Mouse (Mus musculus): ENCODE results near the gene Tnfsf13b. TPM values are rescaled to one million over a fixed set of nuclear protein-coding genes. Genes with fewer than 3 reads are reported as not detected.

The Tnfsf13b gene
- polyA plus RNA-seq, 1 experiment from 2014 or later = 0.27 TPM

- H3K4me1 ChIP-seq = peaks cover 9% of the 10 kb centered on the region
- no peak overlapping the region for H3K4me3 ChIP-seq
- H3K36me3 ChIP-seq = no peaks in the 10 kb centered on the region
- no peak for ATAC-seq (ENCODE audit: insufficient number of reproducible peaks, insufficient read depth, low FRiP score, low TSS enrichment, low read depth)
- H3K27me3 ChIP-seq = peaks cover 20% of the 10 kb centered on the region
- H3K9me3 ChIP-seq = no peaks in the 10 kb centered on the region
- no peak overlapping the region for H3K9ac ChIP-seq
- 80% methylated on average over 7 of the region's 7 CpGs for WGBS
- no peak overlapping the region for H3K27ac ChIP-seq
- H3K4me2 ChIP-seq = no peak overlapping the region
Measured at GRCm38 (mm10) chr8:10004115-10004514, 2.2 kb upstream of the Tnfsf13b start.

DNA sequence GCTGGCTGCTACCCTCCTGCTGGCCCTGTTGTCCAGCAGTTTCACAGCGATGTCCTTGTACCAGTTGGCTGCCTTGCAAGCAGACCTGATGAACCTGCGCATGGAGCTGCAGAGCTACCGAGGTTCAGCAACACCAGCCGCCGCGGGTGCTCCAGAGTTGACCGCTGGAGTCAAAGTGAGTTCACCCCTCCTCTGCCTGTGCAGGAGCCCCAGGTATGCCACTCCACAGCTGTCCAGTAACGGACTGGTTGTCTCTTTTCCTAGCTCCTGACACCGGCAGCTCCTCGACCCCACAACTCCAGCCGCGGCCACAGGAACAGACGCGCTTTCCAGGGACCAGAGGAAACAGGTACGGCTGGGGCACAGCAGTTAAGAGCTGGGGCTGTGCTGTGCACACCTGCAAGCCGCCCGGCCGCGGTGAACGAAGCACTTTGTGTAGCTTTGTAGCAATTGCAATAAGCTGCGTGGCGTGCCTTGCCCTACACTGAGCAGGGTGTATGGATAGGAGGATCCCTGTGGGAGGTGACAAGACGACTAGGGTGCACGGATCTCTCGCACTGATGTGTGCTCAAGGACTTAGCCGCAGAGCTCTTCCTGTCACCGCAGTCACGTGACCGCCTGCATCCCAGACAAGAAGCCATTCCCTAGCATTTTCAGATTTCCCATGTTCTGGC, 856 bp downstream of the Tnfsf13b start:
- H3K9ac ChIP-seq = peak overlapping the region; percentile 57
- 5% methylated on average over 29 of the region's 29 CpGs for WGBS

DNA sequence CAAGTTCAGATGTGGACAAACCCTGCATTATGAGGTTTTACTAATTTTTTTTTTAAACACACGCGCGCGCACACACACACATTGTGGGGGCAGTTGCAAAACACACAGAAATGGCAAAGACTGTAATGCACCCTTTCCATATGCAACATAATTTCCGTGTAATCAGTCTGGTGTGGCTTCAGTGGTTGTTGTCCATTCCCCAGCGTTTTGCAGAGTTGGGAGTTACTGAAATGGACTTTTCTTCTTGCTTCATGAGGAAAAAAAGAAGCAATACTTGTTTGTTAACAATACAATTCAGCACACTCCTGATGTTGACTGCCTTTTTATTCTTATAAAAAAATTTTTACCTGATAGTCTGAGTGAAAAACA, 1.4 kb downstream of the Tnfsf13b start:
- Histone ChIP-seq H3K9me3 (no peaks in the 10 kb centered on the region), H3K9ac (0 out of 2 replicates have a peak overlapping the region, but pooled peaks have one; percentile 57), H3K4me3 (peak overlapping the region; percentile 39), H3K4me2 (peak overlapping the region; percentile 74), H3K36me3 (no peaks in the 10 kb centered on the region), H3K27ac (no peak overlapping the region), H3K27me3 (peaks cover 21% of the 10 kb centered on the region), H3K4me1 (peaks cover 9% of the 10 kb centered on the region)
- WGBS = 37% methylated on average over 6 of the region's 6 CpGs
- no peak for ATAC-seq (ENCODE audit: insufficient number of reproducible peaks, insufficient read depth, low FRiP score, low TSS enrichment, low read depth)

More for the DNA sequence above, 856 bp downstream of the Tnfsf13b start:
- H3K4me1 ChIP-seq = peaks cover 9% of the 10 kb centered on the region
- no peaks in the 10 kb centered on the region for H3K9me3 ChIP-seq
- peak overlapping the region; percentile 74 for H3K4me2 ChIP-seq
- no peak for ATAC-seq (ENCODE audit: insufficient number of reproducible peaks, insufficient read depth, low FRiP score, low TSS enrichment, low read depth)
- H3K4me3 ChIP-seq = peak overlapping the region; percentile 39
- H3K27me3 ChIP-seq = peaks cover 21% of the 10 kb centered on the region
- H3K27ac ChIP-seq = no peak overlapping the region
- no peaks in the 10 kb centered on the region for H3K36me3 ChIP-seq

DNA sequence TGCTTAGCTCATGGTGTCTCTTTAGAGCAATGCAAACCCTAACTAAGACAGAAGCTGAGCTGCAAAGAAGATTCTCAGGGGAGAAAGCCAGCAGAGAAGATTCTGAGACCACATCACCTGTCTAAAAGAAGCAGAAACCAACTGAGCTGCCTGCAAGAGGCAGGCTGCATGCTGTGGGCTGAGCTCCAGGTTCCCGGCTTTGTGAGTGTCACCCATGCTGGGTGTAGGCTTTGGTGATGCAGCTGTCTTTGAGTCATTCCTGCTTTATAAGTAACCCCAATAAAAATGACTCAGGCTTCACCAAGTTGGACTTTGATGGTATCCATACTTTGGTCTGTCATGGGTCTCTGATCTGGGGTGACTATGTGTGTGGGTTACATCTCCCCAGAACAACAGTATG, 10.0 kb downstream of the Tnfsf13b start:
- 83% methylated on average over 1 of the region's 1 CpGs for WGBS
- H3K4me1 ChIP-seq = no peaks in the 10 kb centered on the region
- no peak overlapping the region for H3K4me3 ChIP-seq
- no peak overlapping the region for H3K27ac ChIP-seq
- no peaks in the 10 kb centered on the region for H3K27me3 ChIP-seq
- H3K9me3 ChIP-seq = no peaks in the 10 kb centered on the region
- ATAC-seq (ENCODE audit: insufficient number of reproducible peaks, insufficient read depth, low FRiP score, low TSS enrichment, low read depth) = no peak
- no peak overlapping the region for H3K9ac ChIP-seq
- H3K4me2 ChIP-seq = no peak overlapping the region
- no peaks in the 10 kb centered on the region for H3K36me3 ChIP-seq

GRCm38 (mm10) chr8:10017231-10017630, 11.0 kb downstream of the Tnfsf13b start:
- no peak overlapping the region for H3K4me2 ChIP-seq
- WGBS = 79% methylated on average over 3 of the region's 3 CpGs

DNA sequence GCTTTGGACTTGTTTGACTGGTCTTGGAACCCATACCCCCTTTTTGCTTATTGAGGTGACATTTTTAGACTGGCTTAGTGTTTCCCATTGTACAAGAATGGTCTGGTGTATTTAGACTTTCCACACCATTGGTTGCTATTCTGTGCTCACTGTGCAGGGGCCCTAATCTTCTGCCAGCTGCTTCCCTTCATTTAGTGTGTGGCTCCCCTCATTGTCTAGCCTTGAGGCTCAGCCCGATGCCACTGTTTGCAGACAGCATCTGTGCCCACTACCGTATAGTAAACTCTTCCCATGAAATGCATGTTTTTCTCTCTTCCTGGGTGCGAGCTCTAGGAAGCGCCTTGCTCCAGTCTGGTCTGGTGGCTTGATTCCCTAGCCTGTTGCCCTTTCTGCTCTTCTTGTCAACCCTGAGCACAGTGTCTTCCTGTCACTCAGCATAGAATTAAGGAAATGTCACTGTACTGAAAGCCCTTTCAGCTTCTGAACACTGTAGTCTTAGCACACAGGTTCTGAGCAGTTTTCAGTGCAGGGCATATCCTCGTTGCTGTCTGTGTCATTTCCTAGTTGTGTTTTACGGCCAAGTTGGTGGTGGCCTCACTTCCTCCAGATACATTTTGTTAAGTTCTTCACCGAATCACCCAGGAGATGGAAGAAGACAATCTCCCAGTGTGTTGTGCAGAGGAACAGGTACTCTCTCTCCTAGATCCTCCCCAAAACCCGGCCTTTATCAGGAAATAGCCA, 24.2 kb downstream of the Tnfsf13b start:
- H3K9me3 ChIP-seq = no peaks in the 10 kb centered on the region
- no peak for ATAC-seq (ENCODE audit: insufficient number of reproducible peaks, insufficient read depth, low FRiP score, low TSS enrichment, low read depth)

More at GRCm38 (mm10) chr8:10017231-10017630, 11.0 kb downstream of the Tnfsf13b start:
- Histone ChIP-seq H3K36me3 (no peaks in the 10 kb centered on the region), H3K4me3 (no peak overlapping the region), H3K27ac (no peak overlapping the region), H3K4me1 (no peaks in the 10 kb centered on the region), H3K9me3 (no peaks in the 10 kb centered on the region), H3K27me3 (no peaks in the 10 kb centered on the region), H3K9ac (no peak overlapping the region)
- ATAC-seq (ENCODE audit: insufficient number of reproducible peaks, insufficient read depth, low FRiP score, low TSS enrichment, low read depth) = no peak

GRCm38 (mm10) chr8:10031177-10031576, 24.9 kb downstream of the Tnfsf13b start:
- Histone ChIP-seq H3K4me2 (no peak overlapping the region), H3K27ac (no peak overlapping the region), H3K9me3 (no peaks in the 10 kb centered on the region), H3K4me1 (no peaks in the 10 kb centered on the region), H3K4me3 (no peak overlapping the region), H3K27me3 (no peaks in the 10 kb centered on the region), H3K9ac (no peak overlapping the region), H3K36me3 (no peaks in the 10 kb centered on the region)
- no peak for ATAC-seq (ENCODE audit: insufficient number of reproducible peaks, insufficient read depth, low FRiP score, low TSS enrichment, low read depth)
- 81% methylated on average over 9 of the region's 9 CpGs for WGBS

More for the DNA sequence above, 24.2 kb downstream of the Tnfsf13b start:
- H3K4me1 ChIP-seq = no peaks in the 10 kb centered on the region
- no peak overlapping the region for H3K9ac ChIP-seq
- no peak overlapping the region for H3K4me3 ChIP-seq
- no peaks in the 10 kb centered on the region for H3K36me3 ChIP-seq
- H3K27ac ChIP-seq = no peak overlapping the region
- no peaks in the 10 kb centered on the region for H3K27me3 ChIP-seq
- WGBS = 78% methylated on average over 8 of the region's 8 CpGs
- no peak overlapping the region for H3K4me2 ChIP-seq

GRCm38 (mm10) chr8:10040866-10041265, 34.6 kb downstream of the Tnfsf13b start:
- H3K36me3 ChIP-seq = no peaks in the 10 kb centered on the region
- 62% methylated on average over 3 of the region's 3 CpGs for WGBS
- ATAC-seq (ENCODE audit: insufficient number of reproducible peaks, insufficient read depth, low FRiP score, low TSS enrichment, low read depth) = no peak
- no peak overlapping the region for H3K27ac ChIP-seq
- no peak overlapping the region for H3K4me3 ChIP-seq
- H3K27me3 ChIP-seq = no peaks in the 10 kb centered on the region
- no peaks in the 10 kb centered on the region for H3K9me3 ChIP-seq
- no peak overlapping the region for H3K9ac ChIP-seq
- no peak overlapping the region for H3K4me2 ChIP-seq
- no peaks in the 10 kb centered on the region for H3K4me1 ChIP-seq

DNA sequence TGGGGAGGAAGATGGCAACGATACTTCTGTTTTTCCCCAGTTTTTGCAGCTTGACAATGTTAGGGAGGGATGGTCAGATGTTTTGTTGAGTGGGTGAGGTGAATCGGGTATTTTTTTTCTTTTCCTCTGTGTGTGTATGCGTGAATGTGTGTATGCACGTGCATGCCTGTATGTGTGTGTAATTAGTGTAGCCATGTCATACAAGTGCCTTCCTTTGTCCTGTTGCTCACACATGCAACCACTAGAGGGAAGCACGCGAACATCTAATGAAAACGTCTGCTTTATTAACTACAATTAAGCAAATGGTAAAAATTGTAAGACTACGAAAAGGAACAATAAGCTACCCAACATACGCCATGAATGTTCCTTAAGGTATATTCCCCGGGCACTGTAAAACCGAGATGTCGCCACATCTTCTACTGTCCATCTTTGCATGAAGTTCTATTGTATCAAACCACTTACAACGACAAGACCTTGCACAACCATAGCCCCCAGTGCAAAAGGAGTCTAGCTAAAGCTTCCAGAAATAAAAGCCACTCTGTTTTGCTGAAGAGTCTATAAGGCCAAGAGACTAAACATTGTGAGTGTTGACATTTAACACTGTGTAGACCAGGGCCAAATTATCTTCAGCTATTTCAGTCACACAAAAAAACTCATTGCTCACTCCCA, 37.7 kb downstream of the Tnfsf13b start:
- Histone ChIP-seq H3K4me2 (no peak overlapping the region), H3K27me3 (peaks cover 11% of the 10 kb centered on the region; the same call in 1 of the 2 replicates), H3K27ac (no peak overlapping the region), H3K4me3 (no peak overlapping the region), H3K9me3 (no peaks in the 10 kb centered on the region), H3K9ac (no peak overlapping the region), H3K36me3 (no peaks in the 10 kb centered on the region), H3K4me1 (no peaks in the 10 kb centered on the region)
- no peak for ATAC-seq (ENCODE audit: insufficient number of reproducible peaks, insufficient read depth, low FRiP score, low TSS enrichment, low read depth)
- 58% methylated on average over 13 of the region's 13 CpGs for WGBS

- no peak overlapping the region for H3K4me3 ChIP-seq
- H3K4me1 ChIP-seq = no peaks in the 10 kb centered on the region
- no peak overlapping the region for H3K4me2 ChIP-seq
- no peak overlapping the region for H3K9ac ChIP-seq
- H3K27ac ChIP-seq = no peak overlapping the region
- ATAC-seq (ENCODE audit: insufficient number of reproducible peaks, insufficient read depth, low FRiP score, low TSS enrichment, low read depth) = no peak
- WGBS = 71% methylated on average over 1 of the region's 1 CpGs
- no peaks in the 10 kb centered on the region for H3K36me3 ChIP-seq
- H3K27me3 ChIP-seq = peaks cover 11% of the 10 kb centered on the region; the same call in 1 of the 2 replicates
- no peaks in the 10 kb centered on the region for H3K9me3 ChIP-seq
Measured at GRCm38 (mm10) chr8:10045743-10046142, 39.5 kb downstream of the Tnfsf13b start.

GRCm38 (mm10) chr8:10049162-10049561, 42.9 kb downstream of the Tnfsf13b start:
- no peak for ATAC-seq (ENCODE audit: insufficient number of reproducible peaks, insufficient read depth, low FRiP score, low TSS enrichment, low read depth)
- Histone ChIP-seq H3K27me3 (peaks cover 11% of the 10 kb centered on the region; the same call in 1 of the 2 replicates), H3K4me3 (no peak overlapping the region), H3K9ac (no peak overlapping the region), H3K27ac (no peak overlapping the region), H3K36me3 (no peaks in the 10 kb centered on the region), H3K4me2 (no peak overlapping the region), H3K9me3 (no peaks in the 10 kb centered on the region), H3K4me1 (peaks cover 3% of the 10 kb centered on the region; the same call in 1 of the 2 replicates)
- 81% methylated on average over 8 of the region's 8 CpGs for WGBS

Measured in embryonic facial prominence, embryonic 13.5 days (tissue).